Mouse (Mus musculus) kidney, adult 18-20 months (tissue): ENCODE measurements around the gene Il18bp.
"Not testable (repeated sequence)": the region's sequence is repeated elsewhere in the genome, so short reads cannot be mapped to it uniquely, and the experiment has no call there.

ENCODE experiments used
- DNase-seq: peaks from one replicate; pipeline ENCODE4 v3.0.0; 2021

Gene Il18bp

GRCm38 (mm10) chr7:102018590-102018989, at the start of gene Il18bp:
TSS of gene Il18bp (minus strand) at chr7:102018690.
- no peak for DNase-seq

- DNase-seq = no peak
Measured at GRCm38 (mm10) chr7:102066363-102066762, 47.9 kb upstream of the Il18bp start.

- peak; percentile 94 for DNase-seq
Measured at GRCm38 (mm10) chr7:102065046-102065891, 46.8 kb upstream of the Il18bp start, which contains the start of the genes Rnf121, Xndc1 and Xntrpc. TSS of gene Rnf121 (minus strand) at chr7:102065469. TSS of gene Xndc1 (plus strand) at chr7:102065511. TSS of gene Xntrpc (plus strand) at chr7:102065713.

DNA sequence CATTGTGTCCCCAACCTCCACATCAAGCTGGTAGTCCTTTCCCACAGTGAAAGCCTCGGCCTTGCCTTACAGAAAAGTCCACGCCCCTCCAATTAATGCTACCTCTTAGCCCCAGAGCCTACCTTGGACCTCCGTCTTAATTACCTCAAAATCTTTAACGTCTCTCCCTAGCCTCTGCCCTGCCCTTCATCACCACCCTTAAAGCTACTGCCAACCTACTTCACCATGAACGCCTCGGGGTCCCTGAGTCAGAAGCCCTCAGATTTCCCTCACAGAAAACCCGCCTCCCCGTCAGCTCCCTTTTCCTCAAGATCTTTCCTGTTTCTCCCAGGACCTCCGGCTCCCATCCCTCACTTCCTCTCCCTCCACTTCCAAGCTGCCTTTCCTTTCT, 46.2 kb upstream of the Il18bp start:
- no peak for DNase-seq

DNA sequence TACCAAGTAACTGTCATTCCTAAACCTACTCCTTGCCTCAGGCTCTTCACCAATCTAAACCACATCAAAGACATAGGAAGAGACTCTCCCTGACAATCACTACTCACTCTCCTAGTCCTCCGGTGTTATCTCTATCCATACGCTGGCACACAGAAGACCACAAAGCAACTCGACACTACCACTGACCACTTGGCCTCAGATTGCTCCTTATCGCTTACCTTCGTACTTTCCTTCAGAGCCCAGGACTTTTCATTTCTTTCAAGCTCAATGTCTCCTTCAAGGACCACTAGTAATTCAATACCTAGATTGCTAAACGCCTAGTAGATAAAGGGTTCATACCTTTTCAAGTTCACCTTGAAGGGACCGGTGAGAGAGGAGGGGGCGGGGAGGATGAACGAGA, 45.4 kb upstream of the Il18bp start:
- no peak for DNase-seq

DNA sequence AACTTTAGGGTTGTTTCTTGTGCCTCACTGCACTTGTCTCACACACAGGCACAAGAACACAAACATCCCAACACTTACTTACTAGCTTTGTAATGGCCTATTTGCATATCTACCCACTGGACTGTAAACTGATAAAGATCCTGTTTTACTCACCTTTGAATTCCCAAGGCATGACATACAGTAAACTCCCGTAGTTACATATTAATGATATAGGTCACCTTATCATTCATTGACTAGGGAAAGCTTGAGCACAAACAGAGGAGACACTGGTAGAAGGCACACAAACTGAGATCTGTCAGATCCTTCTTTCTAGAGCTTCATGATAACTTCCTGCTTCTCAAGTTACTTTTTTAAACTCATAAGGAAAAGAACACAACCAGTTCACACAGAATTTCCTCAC, 43.7 kb upstream of the Il18bp start:
- DNase-seq = no peak

DNA sequence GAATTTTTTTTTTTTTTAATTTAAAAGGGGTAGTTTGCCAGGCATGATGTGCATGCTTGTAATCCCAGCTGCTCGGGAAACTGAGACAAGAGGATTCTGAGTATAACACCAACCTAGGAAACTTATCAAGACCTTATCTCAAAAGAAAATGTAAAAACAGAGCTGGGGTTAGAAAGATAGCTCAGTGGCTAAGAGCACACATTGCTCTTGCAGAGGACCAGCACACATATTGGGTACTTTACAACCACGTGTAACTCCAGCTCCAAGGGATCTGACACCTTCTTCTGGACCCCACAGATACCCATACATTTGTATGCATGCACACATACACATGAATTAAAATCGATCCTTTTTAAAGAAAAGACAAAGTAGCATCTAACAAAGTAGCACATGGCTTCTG, 42.9 kb upstream of the Il18bp start:
- no peak for DNase-seq

DNA sequence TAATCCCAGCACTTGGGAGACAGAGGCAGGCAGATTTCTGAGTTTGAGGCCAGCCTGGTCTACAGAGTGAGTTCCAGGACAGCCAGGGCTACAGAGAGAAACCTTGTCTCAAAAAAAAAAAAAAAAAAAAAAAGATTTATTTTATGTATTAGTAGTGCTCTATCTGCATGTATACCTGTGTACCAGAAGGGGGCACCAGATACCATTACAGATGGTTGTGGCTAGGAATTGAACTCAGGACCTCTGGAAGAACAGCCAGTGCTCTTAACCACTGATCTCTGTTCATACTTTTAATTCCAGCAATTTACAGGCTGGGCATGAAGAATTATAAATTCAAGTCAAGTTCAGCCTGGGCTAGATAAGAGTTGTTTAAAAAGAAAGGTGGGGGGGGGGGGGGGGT, 30.0 kb upstream of the Il18bp start:
- DNase-seq = not testable (repeated sequence)

DNA sequence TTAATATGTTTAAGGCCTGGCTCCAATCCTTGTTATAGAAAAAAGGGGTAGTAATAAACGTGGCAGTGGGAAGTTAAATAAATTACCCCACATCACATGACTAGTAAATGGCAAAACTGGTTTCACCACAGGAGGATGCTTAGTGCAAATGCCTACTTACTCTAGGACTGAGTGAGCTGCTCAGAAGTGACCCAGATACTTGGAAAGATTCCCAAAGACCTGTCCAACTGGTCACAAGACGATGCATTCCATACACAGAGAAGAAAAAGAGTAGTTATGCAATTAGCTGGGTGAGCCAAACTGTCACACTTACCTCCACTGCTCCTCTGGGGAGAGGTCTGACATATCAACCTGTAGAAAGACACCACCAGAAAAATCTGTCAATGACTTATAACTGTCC, 23.8 kb upstream of the Il18bp start:
- no peak for DNase-seq

GRCm38 (mm10) chr7:102037318-102037717, 18.8 kb upstream of the Il18bp start:
- no peak for DNase-seq

- DNase-seq = no peak
Measured at GRCm38 (mm10) chr7:102035534-102035933, 17.0 kb upstream of the Il18bp start.

DNA sequence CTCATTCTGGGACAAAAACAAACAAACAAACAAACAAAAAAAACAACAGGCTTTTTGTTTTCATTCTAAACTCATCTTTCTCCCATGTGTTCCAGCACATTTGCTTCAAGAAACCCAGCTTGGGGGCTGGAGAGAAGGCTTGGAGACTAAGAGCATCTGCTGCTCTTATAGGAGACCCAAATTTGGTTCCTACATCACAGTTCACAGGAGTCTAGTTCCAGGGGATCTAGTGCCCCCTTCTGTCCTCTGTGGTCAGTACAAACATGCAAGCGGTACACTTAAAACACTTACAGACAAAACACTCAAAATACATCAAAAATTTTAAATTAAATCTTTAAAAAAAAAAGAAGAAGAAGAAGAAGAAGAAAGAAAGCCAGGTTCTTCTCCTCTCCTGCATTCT, 16.4 kb upstream of the Il18bp start:
- no peak for DNase-seq

DNA sequence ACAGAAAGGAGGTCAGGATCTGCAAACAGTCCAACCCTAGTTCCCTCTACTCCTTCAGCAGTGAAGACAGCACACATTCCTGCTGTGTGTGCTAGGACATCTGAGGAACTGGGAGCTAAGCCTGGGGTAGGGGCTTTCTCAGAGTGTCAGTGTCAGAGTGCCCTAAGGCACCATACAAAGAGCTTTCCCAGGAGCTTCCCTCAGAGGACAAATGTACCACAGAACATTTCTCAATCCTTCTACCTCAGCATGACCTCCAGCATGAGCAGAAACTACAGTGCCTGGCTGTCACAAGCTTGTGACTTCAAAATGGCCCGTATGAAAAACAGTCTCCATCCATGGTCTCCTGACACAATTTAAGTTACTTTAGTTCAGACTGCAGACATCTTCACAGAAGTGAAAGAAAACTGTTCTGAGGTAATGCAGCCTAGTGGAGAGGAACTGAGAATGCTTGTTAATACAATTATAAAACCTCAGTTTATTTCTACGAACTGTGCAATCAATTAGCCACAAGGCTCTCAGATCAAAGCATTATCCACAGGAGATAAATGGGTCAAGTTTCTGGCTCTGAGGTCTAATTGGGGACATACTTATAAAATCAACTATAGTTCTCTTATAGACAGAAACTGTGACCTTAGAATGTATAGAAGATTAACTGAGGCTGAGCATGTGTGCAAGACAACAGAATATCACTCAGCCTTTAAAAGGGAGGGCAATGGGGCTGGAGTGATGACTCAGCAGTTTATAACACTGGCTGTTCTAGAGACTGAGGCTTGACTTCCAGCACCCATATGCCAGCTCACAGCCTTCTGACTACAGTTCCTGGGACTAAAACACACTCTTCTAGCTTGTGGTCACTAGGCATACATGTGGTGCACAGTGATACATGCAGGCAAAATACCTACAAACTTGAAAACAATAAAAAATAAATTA, 7.0 kb upstream of the Il18bp start:
- no peak for DNase-seq

GRCm38 (mm10) chr7:102023821-102024220, 5.3 kb upstream of the Il18bp start:
- no peak for DNase-seq

DNA sequence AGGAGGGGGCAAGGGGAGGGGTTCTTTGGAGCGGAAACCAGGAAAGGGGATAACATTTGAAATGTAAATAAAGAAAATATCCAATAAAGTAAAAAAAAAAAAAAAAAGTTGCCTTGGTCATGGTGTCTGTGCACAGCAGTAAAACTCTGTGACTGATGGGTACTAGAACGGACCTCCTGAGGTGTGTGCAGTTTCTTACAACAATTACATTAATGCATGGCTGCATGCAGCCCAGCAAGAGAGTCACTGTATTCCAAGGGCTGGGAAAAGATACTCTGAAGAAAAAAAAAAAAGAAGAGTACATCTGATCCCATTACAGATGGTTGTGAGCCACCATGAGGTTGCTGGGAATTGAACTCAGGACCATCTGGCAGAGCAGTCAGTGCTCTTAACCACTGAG, 2.4 kb upstream of the Il18bp start:
- DNase-seq = not testable (repeated sequence)

- no peak for DNase-seq
Measured at GRCm38 (mm10) chr7:102019362-102019761, 872 bp upstream of the Il18bp start.

- peak; percentile 54 for DNase-seq
Measured at GRCm38 (mm10) chr7:102018034-102018433, 456 bp downstream of the Il18bp start.

DNA sequence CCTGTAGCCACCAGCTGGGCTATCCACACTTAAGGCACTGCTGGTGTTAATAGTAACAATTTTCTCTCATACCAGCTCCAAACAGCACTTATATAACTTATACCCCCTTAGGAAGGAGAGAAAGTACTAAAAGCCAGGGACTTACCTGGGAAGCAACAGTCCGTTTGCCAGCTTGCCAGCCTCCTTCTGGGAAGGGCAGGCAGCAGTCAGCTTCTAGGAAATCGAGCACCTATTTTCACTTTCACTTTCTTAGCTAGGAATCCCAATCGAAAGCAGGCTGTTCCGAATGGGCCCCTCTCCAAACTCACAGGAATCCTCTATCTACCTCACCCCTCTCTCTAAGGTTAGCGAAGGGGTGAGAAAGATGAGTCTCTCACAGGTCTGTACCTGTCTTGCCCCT, 1.0 kb downstream of the Il18bp start:
- DNase-seq = peak; percentile 45

DNA sequence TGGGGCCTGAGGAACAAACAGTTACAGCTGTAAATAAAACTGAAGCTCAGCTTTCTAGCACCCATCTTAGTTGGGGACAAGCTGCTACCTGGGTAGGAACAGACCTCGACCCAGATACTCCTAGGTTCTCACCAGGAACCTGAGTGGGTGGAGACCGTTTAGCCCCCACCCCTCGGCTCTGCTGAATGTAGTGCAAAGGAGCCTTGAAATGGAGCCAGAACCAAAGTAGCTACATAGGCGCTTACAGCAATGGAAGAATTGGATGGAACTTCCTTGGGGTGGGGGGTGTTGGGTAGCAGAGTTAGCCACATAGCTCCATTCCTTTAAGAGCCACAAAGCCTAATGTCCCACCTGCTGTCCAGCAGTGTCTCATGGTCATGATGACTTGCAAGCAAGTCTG, 1.6 kb downstream of the Il18bp start:
- no peak for DNase-seq

DNA sequence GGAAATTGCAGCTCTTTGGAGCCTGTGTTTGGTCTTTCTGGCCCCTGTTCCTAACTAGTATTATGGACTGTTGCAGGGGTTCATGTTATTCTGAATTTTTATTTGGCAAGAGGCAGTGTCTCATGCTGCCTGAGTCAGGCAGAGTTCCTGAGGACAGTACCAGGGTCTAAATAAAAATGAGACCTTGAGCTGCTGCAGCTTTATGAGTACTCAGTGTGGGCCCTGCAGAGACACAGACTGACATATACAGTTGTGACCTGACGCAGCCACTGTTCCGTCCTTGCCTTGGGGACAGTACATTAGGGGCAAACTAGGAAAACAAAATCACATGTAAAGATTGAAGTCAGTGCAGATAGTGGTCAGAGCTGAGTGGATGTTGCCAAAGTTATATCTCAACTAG, 3.5 kb downstream of the Il18bp start:
- DNase-seq = no peak

GRCm38 (mm10) chr7:102013416-102013815, 5.1 kb downstream of the Il18bp start:
- DNase-seq = no peak

DNA sequence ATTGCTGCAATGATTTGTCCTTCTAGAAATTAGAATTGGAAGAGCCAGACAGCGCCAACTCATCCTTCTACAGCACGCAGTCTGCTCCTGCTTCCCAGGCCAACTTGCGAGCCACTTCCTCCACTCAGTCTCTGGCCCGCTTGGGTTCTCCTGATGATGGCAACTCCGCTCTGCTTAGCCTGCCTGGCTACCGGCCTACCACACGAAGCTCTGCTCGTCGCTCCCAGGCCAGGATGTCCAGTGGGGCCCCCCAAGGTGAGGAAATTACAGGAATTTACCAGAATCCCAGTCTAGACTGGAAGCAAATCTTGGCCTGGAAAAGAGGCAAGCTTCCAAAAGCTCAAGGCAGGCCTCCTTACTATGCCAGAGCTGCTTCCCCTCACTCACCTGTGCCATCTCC, 6.6 kb downstream of the Il18bp start:
- no peak for DNase-seq

DNA sequence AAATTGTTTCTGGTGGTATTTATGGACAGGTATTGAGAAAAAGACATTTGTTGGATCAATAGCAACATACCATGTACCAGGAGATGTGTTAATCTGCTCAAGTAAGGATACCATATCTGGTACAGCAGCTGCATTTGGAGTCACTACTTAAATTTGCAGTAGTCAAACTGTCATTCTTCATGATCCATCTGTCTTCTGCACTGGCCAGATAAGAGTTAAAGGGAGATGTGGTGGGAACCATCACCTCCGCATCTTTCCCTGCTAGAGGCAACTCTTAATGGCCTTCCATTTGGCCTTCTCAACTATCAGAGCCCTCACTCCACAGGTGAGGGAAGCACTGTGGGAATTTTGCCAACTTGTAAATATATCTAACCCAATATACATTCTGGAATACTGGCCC, 12.0 kb downstream of the Il18bp start:
- DNase-seq = no peak
